Mouse (Mus musculus) limb, embryonic 11.5 days (tissue): ENCODE measurements around the gene Gm10563. TPM values are rescaled to one million over a fixed set of nuclear protein-coding genes. Genes with fewer than 3 reads are reported as not detected.

Experiments
- ATAC-seq: fragments of 200-750 bp; cut with Nextera tagmentation; 2 replicates; pipeline ENCODE4 v1.8.0; 2017; ENCODE audit warnings: low read depth; ENCODE audit not compliant: insufficient number of reproducible peaks, low FRiP score, low TSS enrichment
- DNase-seq: peaks from one replicate; pipeline ENCODE4 v3.0.0-alpha.2; 2015; ENCODE audit warnings: low spot score
- H3K27ac ChIP-seq: fragments of 300-500 bp; sonication (generic); replicated peaks from 2 replicates; pipeline ENCODE4 v1.5.1; 2014; ENCODE audit warnings: low read depth, mild to moderate bottlenecking, low read length
- H3K27me3 ChIP-seq: fragments of 300-500 bp; sonication (generic); 2 replicates; pipeline ENCODE4 v1.6.1; 2014; ENCODE audit warnings: mild to moderate bottlenecking, low read length, mixed read lengths; ENCODE audit not compliant: control insufficient read depth, insufficient read depth
- H3K36me3 ChIP-seq: fragments of 300-500 bp; sonication (generic); 2 replicates; pipeline ENCODE4 v1.6.1; 2014; ENCODE audit warnings: mild to moderate bottlenecking, low read length, moderate library complexity, mixed read lengths; ENCODE audit not compliant: control insufficient read depth, insufficient read depth
- H3K4me1 ChIP-seq: fragments of 300-500 bp; sonication (generic); 2 replicates; pipeline ENCODE4 v1.6.1; 2014; ENCODE audit warnings: low read length, mixed read lengths; ENCODE audit not compliant: control insufficient read depth, insufficient read depth
- H3K4me2 ChIP-seq: fragments of 300-500 bp; sonication (generic); 2 replicates; pipeline ENCODE4 v1.6.1; 2014; ENCODE audit warnings: low read depth, mild to moderate bottlenecking, moderate library complexity; ENCODE audit not compliant: severe bottlenecking
- H3K4me3 ChIP-seq: fragments of 300-500 bp; sonication (generic); 2 replicates; pipeline ENCODE4 v1.5.1; 2014; ENCODE audit warnings: low read depth, low read length
- H3K9ac ChIP-seq: fragments of 300-500 bp; sonication (generic); 2 replicates; pipeline ENCODE4 v1.6.1; 2014; ENCODE audit warnings: mild to moderate bottlenecking, low read length
- H3K9me3 ChIP-seq: fragments of 300-500 bp; sonication (generic); 2 replicates; pipeline ENCODE4 v1.6.1; 2016; ENCODE audit warnings: low read length; ENCODE audit not compliant: control insufficient read depth
- WGBS: fragments of 180-500 bp; shearing (Covaris S2); extraction: QIAGEN DNeasy Blood & Tissue Kit; methylation state at CpG from one replicate; pipeline ENCODE4 v1.1.7; 2014; 5-methylcytosine and 5-hydroxymethylcytosine counted together
- polyA plus RNA-seq: library from polyadenylated mRNA; unstranded; fragments of >200 nt; fragmentation: Nextera tagmentation; extraction: Ambion mirVana; gene quantifications from 2 replicates; pipeline ENCODE4 v1.2.1, GENCODE M21; 2014

Gm10563 gene
- polyA plus RNA-seq, 1 experiment from 2014 or later = not detected

DNA sequence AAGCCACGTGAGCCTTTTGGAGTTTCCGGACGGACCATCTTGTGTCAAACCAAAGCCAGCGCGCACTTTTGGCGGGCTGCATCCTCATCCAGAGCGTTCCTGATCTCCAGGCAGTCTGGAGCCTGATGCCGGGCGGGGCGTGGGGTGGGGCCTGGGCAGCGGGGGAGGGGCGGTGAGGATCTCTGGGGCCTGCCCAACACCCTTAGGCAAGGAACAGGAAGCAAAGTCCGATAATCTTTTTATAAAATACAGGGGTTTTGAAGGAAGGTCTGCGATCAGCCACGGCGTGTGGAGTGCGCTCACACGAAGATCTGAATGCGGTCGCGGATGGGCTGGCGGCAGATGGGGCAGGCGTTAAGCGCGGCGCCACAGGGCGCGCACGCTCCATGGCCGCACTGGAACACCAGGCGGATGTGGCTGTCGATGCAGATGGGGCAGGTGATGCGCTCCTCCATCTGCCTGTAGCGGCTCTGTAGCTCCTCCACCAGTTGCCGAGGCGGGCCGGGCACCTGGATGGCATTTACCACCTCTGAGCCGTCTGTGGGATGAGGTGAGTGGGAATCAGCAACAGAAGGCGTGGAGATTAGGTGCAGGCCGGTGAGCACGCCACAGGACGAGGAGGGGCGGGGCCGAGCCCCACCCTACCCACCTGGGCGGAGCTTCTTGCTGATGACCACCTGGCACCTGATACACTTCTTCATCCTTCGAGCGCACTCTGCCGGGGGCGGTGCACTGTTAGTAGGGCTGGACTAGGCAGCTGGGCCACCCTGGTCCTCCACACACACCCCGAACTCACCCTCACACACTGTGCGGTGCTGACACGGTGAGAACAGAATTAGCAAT is 9.5 kb upstream of the Gm10563 start:
- Histone ChIP-seq H3K27me3 (peaks cover 41% of the 10 kb centered on the region), H3K36me3 (peaks cover 13% of the 10 kb centered on the region), H3K4me2 (peak overlapping the region; percentile 77), H3K4me1 (peaks cover 30% of the 10 kb centered on the region), H3K9me3 (no peaks in the 10 kb centered on the region), H3K9ac (peak overlapping the region; percentile 49), H3K4me3 (peak overlapping the region; percentile 38), H3K27ac (no peak overlapping the region)
- peak; percentile 72 for DNase-seq
- peak; percentile 60; the same call in 1 of the 2 replicates for ATAC-seq
- WGBS = 2% methylated on average over 50 of the region's 52 CpGs

DNA sequence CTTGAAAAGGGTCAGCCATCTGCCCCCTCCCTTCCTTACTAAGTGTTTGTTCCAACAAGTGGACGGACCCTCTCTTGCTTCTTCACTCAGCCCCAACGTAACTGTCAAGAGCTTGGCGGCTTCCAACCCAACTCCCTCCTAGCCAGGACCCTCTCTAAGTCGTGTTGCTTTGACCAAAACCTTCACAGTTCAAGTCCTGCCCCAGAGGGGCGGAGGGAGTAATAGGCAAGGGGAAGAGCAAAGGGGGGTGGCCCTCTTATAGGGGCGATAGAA is 8.9 kb upstream of the Gm10563 start:
- H3K9ac ChIP-seq = peak overlapping the region; percentile 23; the same call in 1 of the 2 replicates
- H3K27me3 ChIP-seq = peaks cover 41% of the 10 kb centered on the region
- DNase-seq = no peak
- H3K4me3 ChIP-seq = peak overlapping the region; percentile 38
- ATAC-seq = no peak
- no peaks in the 10 kb centered on the region for H3K9me3 ChIP-seq
- peak overlapping the region; percentile 77 for H3K4me2 ChIP-seq
- no peak overlapping the region for H3K27ac ChIP-seq
- peaks cover 30% of the 10 kb centered on the region for H3K4me1 ChIP-seq
- WGBS = 2% methylated on average over 6 of the region's 6 CpGs
- peaks cover 13% of the 10 kb centered on the region for H3K36me3 ChIP-seq

DNA sequence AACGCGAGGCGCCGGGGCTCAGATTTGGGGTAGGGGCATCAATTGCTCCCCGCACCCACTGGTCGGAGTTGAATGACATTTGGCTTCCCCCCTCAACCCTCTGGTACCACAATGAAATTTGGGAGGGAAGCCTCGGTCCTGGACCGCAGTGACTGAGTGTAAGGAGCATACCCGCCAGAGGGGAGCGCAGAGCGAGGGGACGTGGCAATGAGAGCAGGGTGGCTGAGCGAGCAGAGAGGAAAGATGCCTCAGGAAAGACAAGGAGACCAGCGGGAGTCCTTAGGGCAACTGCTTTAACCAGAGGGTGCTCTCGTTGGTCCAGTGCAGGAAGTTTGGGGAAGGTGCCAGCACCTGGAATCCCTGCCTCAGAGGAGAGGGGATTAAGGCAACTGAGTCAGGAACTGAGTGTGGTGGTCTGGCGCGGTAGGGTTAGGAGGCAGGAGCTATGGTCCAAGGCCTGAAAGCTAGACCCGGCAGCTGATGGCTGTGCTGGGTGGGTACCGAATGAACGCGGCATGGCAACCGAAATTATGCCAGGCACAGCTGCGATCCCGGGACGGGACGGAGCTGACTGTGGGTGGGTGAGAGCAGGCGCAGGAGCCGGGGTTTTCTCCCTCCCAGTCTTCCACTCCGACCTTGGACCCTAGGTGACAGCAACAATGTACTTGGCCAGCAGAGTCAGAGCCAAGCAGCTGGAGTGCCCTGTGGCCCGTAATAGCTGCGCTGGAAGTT is 8.4 kb upstream of the Gm10563 start:
- H3K27ac ChIP-seq = no peak overlapping the region
- H3K4me2 ChIP-seq = peak overlapping the region; percentile 77
- H3K9ac ChIP-seq = peak overlapping the region; percentile 73; the same call in 1 of the 2 replicates
- 3% methylated on average over 31 of the region's 31 CpGs for WGBS
- peaks cover 17% of the 10 kb centered on the region for H3K36me3 ChIP-seq
- DNase-seq (peak; percentile 63), ATAC-seq (peak; percentile 27)
- H3K9me3 ChIP-seq = no peaks in the 10 kb centered on the region
- peaks cover 41% of the 10 kb centered on the region for H3K27me3 ChIP-seq
- peaks cover 30% of the 10 kb centered on the region for H3K4me1 ChIP-seq
- peak overlapping the region; percentile 38 for H3K4me3 ChIP-seq

DNA sequence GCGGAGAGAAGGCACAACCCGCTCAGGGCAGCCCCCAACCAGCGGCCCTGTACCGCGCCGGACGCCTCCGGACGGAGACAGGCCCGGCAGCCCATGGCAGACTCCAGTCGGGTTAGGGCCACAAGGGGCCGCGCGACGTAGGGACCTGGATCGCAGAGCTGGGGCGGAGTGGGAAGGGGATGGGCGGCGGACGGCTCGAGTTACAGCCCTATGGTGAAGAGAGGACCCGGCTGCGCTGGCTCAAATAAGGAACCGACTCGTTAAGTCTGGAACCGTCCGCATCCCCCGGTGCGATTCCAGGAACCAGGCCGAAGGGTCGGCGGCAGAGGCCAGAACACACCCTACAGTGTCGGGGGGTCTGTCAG is 7.9 kb upstream of the Gm10563 start, which contains the start of gene Mmp23:
Gene Mmp23, minus strand, starts transcription at position 299 of the 365 bp plus-strand sequence.
- DNase-seq (peak; percentile 83), ATAC-seq (peak; percentile 50)
- Histone ChIP-seq H3K27ac (no peak within 1 kb of the TSS), H3K9ac (peak within 1 kb of the TSS; percentile 73), H3K9me3 (no peaks in the 10 kb centered on the region), H3K4me1 (peaks cover 30% of the 10 kb centered on the region), H3K36me3 (peaks cover 22% of the 10 kb centered on the region), H3K27me3 (peaks cover 41% of the 10 kb centered on the region), H3K4me2 (peak within 1 kb of the TSS; percentile 77), H3K4me3 (peak within 1 kb of the TSS; percentile 38)
- under 1% methylated on average over 33 of the region's 33 CpGs for WGBS

DNA sequence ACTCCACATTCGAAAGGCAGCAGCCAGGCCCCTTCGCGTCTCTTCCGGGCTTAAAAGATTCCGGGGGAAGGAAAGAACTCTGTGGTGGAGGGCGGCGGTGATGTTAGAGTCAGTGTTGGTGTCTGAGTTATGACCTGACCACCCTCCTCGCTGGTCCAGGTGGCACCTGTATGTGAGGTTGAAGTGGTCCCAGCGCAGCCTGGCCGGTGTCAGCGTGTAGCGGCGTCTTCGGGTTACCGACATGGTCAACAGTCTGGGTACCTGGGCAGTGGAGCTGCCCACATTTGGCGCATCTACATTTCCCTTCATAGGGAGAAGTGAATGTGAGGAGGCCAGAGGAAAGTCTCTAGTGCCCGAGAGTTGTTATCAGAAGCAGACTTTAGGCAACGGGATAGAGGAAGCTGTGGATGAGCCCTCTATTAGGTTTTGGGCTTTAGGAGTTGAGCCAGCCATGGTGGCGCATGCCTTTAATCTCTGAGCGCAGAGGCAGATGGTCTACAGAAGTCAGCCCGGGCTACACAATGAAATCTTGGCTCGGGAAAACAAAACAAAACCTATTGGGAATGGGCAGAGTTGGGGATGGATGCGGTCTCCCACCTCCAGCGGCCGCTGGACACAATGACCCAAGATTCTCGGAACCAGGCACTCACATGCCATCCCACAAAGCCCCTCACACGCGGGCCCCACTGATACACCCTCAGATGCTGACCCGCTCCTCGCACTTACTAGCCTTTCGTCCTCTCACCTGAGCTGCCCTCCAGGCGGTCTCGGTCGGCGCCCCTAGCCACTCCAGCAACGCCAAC is 7.3 kb upstream of the Gm10563 start:
- Histone ChIP-seq H3K4me2 (peak overlapping the region; percentile 77), H3K27me3 (peaks cover 41% of the 10 kb centered on the region), H3K9me3 (no peaks in the 10 kb centered on the region), H3K9ac (peak overlapping the region; percentile 73), H3K4me3 (peak overlapping the region; percentile 38), H3K27ac (no peak overlapping the region), H3K4me1 (peaks cover 30% of the 10 kb centered on the region), H3K36me3 (peaks cover 27% of the 10 kb centered on the region)
- WGBS = 17% methylated on average over 36 of the region's 36 CpGs
- ATAC-seq = no peak
- peak; percentile 34 for DNase-seq

DNA sequence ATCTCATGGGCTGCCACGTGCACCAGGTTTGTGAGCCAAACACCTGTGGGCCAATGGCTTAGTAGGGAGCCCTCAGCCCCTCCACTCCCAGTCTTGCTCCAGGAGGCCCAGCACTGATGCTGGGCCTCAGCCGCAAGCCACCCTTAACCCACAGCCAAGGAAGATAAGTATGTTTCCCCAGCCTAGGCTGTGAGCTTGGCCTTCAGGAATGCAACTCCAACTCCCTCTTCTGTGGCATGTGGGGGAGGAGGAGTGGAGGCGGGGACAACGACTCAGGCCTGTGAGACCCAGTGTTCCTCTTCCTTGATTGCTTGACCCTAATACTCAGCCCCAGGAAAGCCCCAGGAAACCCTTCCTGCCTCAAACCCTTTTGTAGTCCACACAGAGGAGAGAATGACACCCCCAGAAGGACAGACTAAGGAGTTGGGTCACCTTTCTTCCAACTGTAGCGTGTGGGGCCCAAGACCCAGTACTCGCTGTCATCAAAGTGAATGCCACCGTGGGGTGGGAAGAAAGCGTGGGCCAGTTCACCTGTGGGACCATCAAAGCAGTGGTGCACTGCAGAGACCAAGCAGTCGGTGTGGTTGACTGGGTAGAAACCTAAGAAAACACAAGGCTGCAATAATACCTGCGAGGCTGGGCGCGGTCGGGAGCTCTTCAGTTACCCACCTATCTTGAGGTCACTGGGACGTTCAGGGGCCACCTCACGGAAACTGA is 6.5 kb upstream of the Gm10563 start:
- Histone ChIP-seq H3K4me3 (no peak overlapping the region; the same call in 1 of the 2 replicates), H3K27ac (no peak overlapping the region), H3K9ac (no peak overlapping the region), H3K9me3 (no peaks in the 10 kb centered on the region), H3K36me3 (peaks cover 29% of the 10 kb centered on the region), H3K4me2 (peak overlapping the region; percentile 77; the same call in 1 of the 2 replicates), H3K27me3 (peaks cover 41% of the 10 kb centered on the region), H3K4me1 (peaks cover 30% of the 10 kb centered on the region)
- WGBS = 67% methylated on average over 15 of the region's 15 CpGs
- ATAC-seq (no peak), DNase-seq (no peak)

DNA sequence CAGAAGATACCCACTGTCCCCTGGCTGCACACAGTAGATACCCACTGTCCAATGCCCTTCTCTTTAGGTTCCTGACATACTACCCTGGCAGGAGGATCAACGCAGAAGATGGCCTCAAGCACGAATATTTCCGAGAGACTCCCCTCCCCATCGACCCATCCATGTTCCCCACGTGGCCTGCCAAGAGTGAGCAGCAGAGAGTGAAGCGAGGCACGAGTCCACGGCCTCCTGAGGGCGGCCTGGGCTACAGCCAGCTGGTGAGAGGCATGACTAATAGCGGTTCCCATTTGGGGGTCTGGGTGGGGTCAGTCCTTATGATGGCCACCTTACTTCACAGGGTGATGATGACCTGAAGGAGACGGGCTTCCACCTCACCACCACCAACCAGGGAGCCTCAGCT is 4.1 kb upstream of the Gm10563 start:
- 94% methylated on average over 11 of the region's 11 CpGs for WGBS
- H3K4me1 ChIP-seq = peaks cover 21% of the 10 kb centered on the region

More for the DNA sequence above, 4.1 kb upstream of the Gm10563 start:
- Histone ChIP-seq H3K27ac (no peak overlapping the region), H3K36me3 (peaks cover 29% of the 10 kb centered on the region), H3K4me3 (no peak overlapping the region), H3K27me3 (peaks cover 26% of the 10 kb centered on the region), H3K9me3 (no peaks in the 10 kb centered on the region), H3K9ac (no peak overlapping the region), H3K4me2 (no peak overlapping the region)
- DNase-seq (no peak), ATAC-seq (no peak)
